Mouse (Mus musculus) ES-E14 (cell line): ENCODE data around the gene Selplg. TPM values are rescaled to one million over a fixed set of nuclear protein-coding genes. Genes with fewer than 3 reads are reported as not detected.
"Not testable (repeated sequence)": the region's sequence is repeated elsewhere in the genome, so short reads cannot be mapped to it uniquely, and the experiment has no call there.

Experiments
- DNase-seq: peaks from one replicate; pipeline ENCODE4 v3.0.0-alpha.2; 2013; ENCODE audit warnings: low read depth, low spot score
- H3K27ac ChIP-seq: 2 replicates; pipeline ENCODE4 v1.5.1; 2012; ENCODE audit warnings: low read depth, mild to moderate bottlenecking, low read length, moderate library complexity, mixed read lengths; ENCODE audit not compliant: poor library complexity, insufficient read depth, severe bottlenecking
- H3K36me3 ChIP-seq: 2 replicates; pipeline ENCODE4 v1.6.1; 2012; ENCODE audit warnings: mild to moderate bottlenecking, low read length, moderate library complexity, mixed read lengths; ENCODE audit not compliant: control insufficient read depth, poor library complexity, insufficient read depth, severe bottlenecking
- H3K4me1 ChIP-seq, 2 experiments: fragments of 150-350 bp in 1 of 2; sonication (generic) in 1 of 2; 2 replicates each; pipeline ENCODE4 v1.6.1; 2012; ENCODE audit warnings: low read length in 2 of 2, mild to moderate bottlenecking in 1 of 2, mixed read lengths in 1 of 2; ENCODE audit not compliant: control insufficient read depth in 2 of 2, insufficient read depth in 2 of 2, poor library complexity in 1 of 2
- H3K4me3 ChIP-seq, 2 experiments: fragments of 150-350 bp in 1 of 2; sonication (generic) in 1 of 2; 2 replicates each; pipeline ENCODE4 v1.5.1; 2012; ENCODE audit warnings: low read length in 2 of 2, low read depth in 1 of 2, mild to moderate bottlenecking in 1 of 2, mixed read lengths in 1 of 2; ENCODE audit not compliant: insufficient read depth in 1 of 2, poor library complexity in 1 of 2, severe bottlenecking in 1 of 2
- H3K9ac ChIP-seq: 2 replicates; pipeline ENCODE4 v1.6.1; 2012; ENCODE audit warnings: low read depth, mild to moderate bottlenecking, low read length, mixed read lengths; ENCODE audit not compliant: poor library complexity, insufficient read depth, severe bottlenecking
- H3K9me3 ChIP-seq: fragments of 150-350 bp; sonication (generic); 2 replicates; pipeline ENCODE4 v1.6.1; 2012; ENCODE audit warnings: low read depth, mild to moderate bottlenecking, low read length; ENCODE audit not compliant: control insufficient read depth, insufficient read depth
- CHD2 ChIP-seq: IDR thresholded peaks from 2 replicates; pipeline ENCODE4 v1.6.1; 2014; ENCODE audit warnings: mild to moderate bottlenecking, low read depth, low read length, inconsistent platforms
- HCFC1 ChIP-seq: IDR thresholded peaks from 2 replicates; pipeline ENCODE4 v1.6.1; 2012; ENCODE audit warnings: low read length, inconsistent platforms, borderline replicate concordance; ENCODE audit not compliant: insufficient read depth
- MAFK ChIP-seq: IDR thresholded peaks from 2 replicates; pipeline ENCODE4 v1.6.1; 2014; ENCODE audit warnings: mild to moderate bottlenecking, low read depth, low read length, inconsistent platforms; ENCODE audit not compliant: insufficient read depth
- ZC3H11A ChIP-seq: IDR thresholded peaks from 2 replicates; pipeline ENCODE4 v1.6.1; 2012; ENCODE audit warnings: low read depth, mild to moderate bottlenecking, inconsistent platforms, low read length, borderline replicate concordance
- ZNF384 ChIP-seq: IDR thresholded peaks from 2 replicates; pipeline ENCODE4 v1.6.1; 2012; ENCODE audit warnings: low read depth, low read length, inconsistent platforms
- in situ Hi-C, 2 experiments: fragments of 600-800 bp; cut with MboI; formaldehyde crosslinking; loops; one replicate each; pipeline ENCODE4 v1.15.1; 2025; ENCODE audit warnings: low sequenced_read_pairs in 2 of 2, inconsistent platforms in 1 of 2; ENCODE audit not compliant: unreplicated experiment in 2 of 2
- total RNA-seq: library from RNA; depleted of rRNA; stranded (reverse); fragments of 300-350 nt; gene quantifications from 2 replicates; pipeline ENCODE4 v1.2.3, GENCODE M21; 2012

The Selplg gene
- total RNA-seq, 1 experiment = 0.31 TPM

GRCm38 (mm10) chr5:113813608-113814007, 18.8 kb downstream of the Selplg start:
- Histone ChIP-seq H3K27ac (no peak overlapping the region), H3K4me1 (peaks cover 0 to 16% of the 10 kb centered on the region in 2 experiments; a peak in 2 of 4 replicates), H3K9me3 (no peaks in the 10 kb centered on the region), H3K4me3 (no peak overlapping the region), H3K36me3 (no peaks in the 10 kb centered on the region), H3K9ac (peak overlapping the region; percentile 37; the same call in 1 of the 2 replicates)
- TF ChIP-seq ZNF384 = no peak
- no peak for TF ChIP-seq ZC3H11A
- no peak for TF ChIP-seq CHD2
- no peak for TF ChIP-seq MAFK
- TF ChIP-seq HCFC1 = no peak
- DNase-seq = peak; percentile 80
- in situ Hi-C loops = loop anchor here in 1 of 2 experiments (5.0 to 10.0 kb wide), 2 partner anchors 36 to 449 kb away; no protein-coding TSS in a partner anchor

GRCm38 (mm10) chr5:113812638-113813037, 19.8 kb downstream of the Selplg start:
- Histone ChIP-seq H3K27ac (no peak overlapping the region), H3K36me3 (no peaks in the 10 kb centered on the region), H3K9ac (no peak overlapping the region), H3K4me3 (no peak overlapping the region), H3K9me3 (no peaks in the 10 kb centered on the region), H3K4me1 (peaks cover 0 to 13% of the 10 kb centered on the region in 2 experiments; a peak in 2 of 4 replicates)
- no peak for DNase-seq
- in situ Hi-C loops = loop anchor here in 1 of 2 experiments (5.0 to 10.0 kb wide), 2 partner anchors 35 to 448 kb away; no protein-coding TSS in a partner anchor
- no peak for TF ChIP-seq CHD2
- no peak for TF ChIP-seq ZC3H11A
- no peak for TF ChIP-seq MAFK
- TF ChIP-seq HCFC1 = no peak
- TF ChIP-seq ZNF384 = no peak

GRCm38 (mm10) chr5:113811824-113812420, 20.5 kb downstream of the Selplg start:
- not testable (repeated sequence) for H3K9ac ChIP-seq, H3K4me3 ChIP-seq, H3K36me3 ChIP-seq, H3K9me3 ChIP-seq, H3K27ac ChIP-seq, DNase-seq
- peaks cover 0 to 13% of the 10 kb centered on the region in 2 experiments; a peak in 2 of 4 replicates for H3K4me1 ChIP-seq
- in situ Hi-C loops = loop anchor here in 1 of 2 experiments (5.0 to 10.0 kb wide), 2 partner anchors 35 to 447 kb away; no protein-coding TSS in a partner anchor

GRCm38 (mm10) chr5:113810111-113810510, 22.3 kb downstream of the Selplg start:
- no peak overlapping the region for H3K4me3 ChIP-seq
- TF ChIP-seq CHD2 (no peak), ZNF384 (no peak), MAFK (no peak), HCFC1 (no peak), ZC3H11A (no peak)
- H3K9ac ChIP-seq = no peak overlapping the region
- H3K36me3 ChIP-seq = no peaks in the 10 kb centered on the region
- no peaks in the 10 kb centered on the region for H3K9me3 ChIP-seq
- no peak for DNase-seq
- peaks cover 0 to 13% of the 10 kb centered on the region in 2 experiments; a peak in 2 of 4 replicates for H3K4me1 ChIP-seq
- no peak overlapping the region for H3K27ac ChIP-seq
- in situ Hi-C loops = loop anchor here in 1 of 2 experiments (5.0 to 10.0 kb wide), 2 partner anchors 33 to 445 kb away; no protein-coding TSS in a partner anchor
